Mouse (Mus musculus): Measurements from ENCODE around the gene Ucma.

DNA sequence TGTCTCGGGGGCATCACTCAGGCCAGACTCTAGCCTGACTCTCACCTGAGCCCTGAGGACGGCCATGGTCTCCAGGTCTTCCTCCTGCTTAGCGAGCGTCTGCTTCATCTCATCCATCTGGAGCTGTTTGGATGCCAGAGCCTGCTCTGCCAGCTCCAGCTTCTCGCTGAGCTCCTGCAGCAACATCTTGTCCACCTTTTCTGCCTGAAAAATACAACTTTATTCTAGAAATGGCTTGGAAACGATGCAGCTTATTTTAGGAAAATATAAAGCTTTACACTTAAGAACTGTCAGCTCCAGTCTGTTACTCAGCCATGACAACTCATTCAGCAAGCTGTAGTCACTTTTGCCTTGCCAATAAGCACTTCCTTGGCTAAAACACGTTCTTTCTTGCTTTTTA is 55.3 kb downstream of the Ucma start:
- TF ChIP-seq CTCF (IDR thresholded peaks at IDR 0.05; ENCODE audit: extremely low read depth, insufficient read length, insufficient replicate concordance, low read depth, low read length) (no peak), POLR2A (IDR thresholded peaks at IDR 0.05; ENCODE audit: low read depth, low read length) (no peak)
